Mouse (Mus musculus) heart, embryonic 15.5 days (tissue): Measurements from ENCODE around the gene Hoxc12. TPM values are rescaled to one million over a fixed set of nuclear protein-coding genes. Genes with fewer than 3 reads are reported as not detected.
A peak's percentile ranks its signal among the peaks of the same experiment; 100 is the strongest.

Experiments
- ATAC-seq: fragments of 200-750 bp; cut with Nextera tagmentation; replicated peaks from 2 replicates; pipeline ENCODE4 v1.8.0; 2017; ENCODE audit warnings: low read depth, moderate TSS enrichment; ENCODE audit not compliant: insufficient number of reproducible peaks, insufficient read depth, low FRiP score
- H3K27ac ChIP-seq: fragments of 300-500 bp; sonication (generic); 2 replicates; pipeline ENCODE4 v1.5.1; 2015; ENCODE audit warnings: mild to moderate bottlenecking, inconsistent platforms
- H3K27me3 ChIP-seq: fragments of 300-500 bp; sonication (generic); 2 replicates; pipeline ENCODE4 v1.6.1; 2015; ENCODE audit warnings: inconsistent platforms
- H3K36me3 ChIP-seq: fragments of 300-500 bp; sonication (generic); 2 replicates; pipeline ENCODE4 v1.6.1; 2015; ENCODE audit warnings: mild to moderate bottlenecking, inconsistent platforms
- H3K4me1 ChIP-seq: fragments of 300-500 bp; sonication (generic); replicated peaks from 2 replicates; pipeline ENCODE4 v1.6.1; 2015; ENCODE audit warnings: inconsistent platforms
- H3K4me2 ChIP-seq: fragments of 300-500 bp; sonication (generic); 2 replicates; pipeline ENCODE4 v1.6.1; 2015; ENCODE audit warnings: inconsistent platforms, mild to moderate bottlenecking, moderate library complexity
- H3K4me3 ChIP-seq: fragments of 300-500 bp; sonication (generic); 2 replicates; pipeline ENCODE4 v1.5.1; 2015; ENCODE audit warnings: mild to moderate bottlenecking, inconsistent platforms
- H3K9ac ChIP-seq: fragments of 300-500 bp; sonication (generic); 2 replicates; pipeline ENCODE4 v1.6.1; 2015; ENCODE audit warnings: mild to moderate bottlenecking, inconsistent platforms
- H3K9me3 ChIP-seq: fragments of 300-500 bp; sonication (generic); replicated peaks from 2 replicates; pipeline ENCODE4 v1.6.1; 2016; ENCODE audit warnings: inconsistent platforms
- WGBS: fragments of 180-500 bp; shearing (Covaris S2); methylation state at CpG from one replicate; pipeline ENCODE4 v1.1.7; 2015; ENCODE audit warnings: mixed read lengths; 5-methylcytosine and 5-hydroxymethylcytosine counted together
- polyA plus RNA-seq: library from polyadenylated mRNA; unstranded; fragments of >200 nt; fragmentation: Nextera tagmentation; extraction: Ambion mirVana; gene quantifications from 2 replicates; pipeline ENCODE4 v1.2.1, GENCODE M21; 2015

Gene Hoxc12
- polyA plus RNA-seq, 1 experiment from 2014 or later, result not detected

DNA sequence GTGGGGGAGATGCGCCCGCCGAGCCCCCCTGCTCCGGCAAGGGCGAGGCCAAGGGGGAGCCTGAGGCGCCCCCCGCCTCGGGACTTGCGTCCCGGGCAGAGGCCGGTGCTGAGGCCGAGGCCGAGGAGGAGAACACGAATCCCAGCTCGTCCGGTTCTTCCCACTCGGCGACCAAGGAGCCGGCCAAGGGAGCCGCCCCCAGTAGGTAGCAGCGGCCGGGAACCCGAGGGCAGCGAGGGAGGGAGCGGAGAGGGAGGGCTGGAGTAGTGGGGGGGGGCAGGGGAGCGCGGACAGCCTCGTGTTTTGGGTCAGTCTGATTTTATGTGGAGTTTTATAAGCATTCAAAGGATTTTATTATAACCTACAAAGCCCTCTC, 18.4 kb downstream of the Hoxc12 start:
- H3K9me3 ChIP-seq, result no peaks in the 10 kb centered on the region
- H3K4me2 ChIP-seq, result no peak overlapping the region
- H3K4me1 ChIP-seq, result 0 out of 2 replicates have a peak, but pooled peaks cover 3% of the 10 kb centered on the region
- no peak overlapping the region for H3K4me3 ChIP-seq
- WGBS, result under 1% methylated on average over 28 of the region's 28 CpGs
- H3K9ac ChIP-seq, result no peak overlapping the region
- H3K36me3 ChIP-seq, result no peaks in the 10 kb centered on the region
- H3K27me3 ChIP-seq, result peaks cover 98% of the 10 kb centered on the region
- no peak overlapping the region for H3K27ac ChIP-seq
- ATAC-seq, result no peak

DNA sequence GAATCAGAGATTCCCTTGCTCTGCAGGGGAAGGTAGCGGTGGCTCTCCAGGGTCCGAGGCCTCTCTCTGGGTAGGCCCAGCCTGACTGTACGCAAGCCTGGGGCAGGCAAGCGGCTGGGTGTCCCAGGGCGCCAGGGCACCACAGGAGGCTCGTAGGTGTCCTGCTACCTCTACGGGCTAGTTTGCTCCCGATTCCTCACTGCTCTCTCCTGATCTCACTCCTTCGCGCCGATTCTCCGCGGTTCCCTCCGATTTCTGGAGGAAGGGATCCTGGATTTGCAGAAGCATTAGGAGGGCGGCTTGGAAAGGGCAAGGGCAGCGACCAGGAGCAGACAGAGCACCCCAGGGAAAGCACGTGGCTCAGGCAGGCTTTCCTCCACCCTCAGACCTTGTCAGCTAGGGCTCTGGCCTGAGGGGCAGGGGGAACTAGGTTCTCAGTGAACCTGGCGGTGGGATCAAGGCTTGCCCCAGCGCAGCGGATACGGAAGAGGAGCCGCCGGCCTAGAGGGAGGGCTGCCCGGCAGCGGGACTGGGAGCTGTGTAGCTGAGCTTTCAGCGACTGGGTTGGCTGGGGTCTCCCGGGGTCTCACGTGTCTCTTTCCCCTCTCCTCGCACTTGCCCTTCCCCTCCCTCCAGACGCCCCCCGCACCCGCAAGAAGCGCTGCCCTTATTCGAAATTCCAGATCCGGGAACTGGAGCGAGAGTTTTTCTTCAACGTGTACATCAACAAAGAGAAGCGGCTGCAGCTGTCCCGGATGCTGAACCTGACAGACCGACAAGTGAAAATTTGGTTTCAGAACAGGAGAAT, 19.5 kb downstream of the Hoxc12 start:
- WGBS, result 2% methylated on average over 40 of the region's 40 CpGs

DNA sequence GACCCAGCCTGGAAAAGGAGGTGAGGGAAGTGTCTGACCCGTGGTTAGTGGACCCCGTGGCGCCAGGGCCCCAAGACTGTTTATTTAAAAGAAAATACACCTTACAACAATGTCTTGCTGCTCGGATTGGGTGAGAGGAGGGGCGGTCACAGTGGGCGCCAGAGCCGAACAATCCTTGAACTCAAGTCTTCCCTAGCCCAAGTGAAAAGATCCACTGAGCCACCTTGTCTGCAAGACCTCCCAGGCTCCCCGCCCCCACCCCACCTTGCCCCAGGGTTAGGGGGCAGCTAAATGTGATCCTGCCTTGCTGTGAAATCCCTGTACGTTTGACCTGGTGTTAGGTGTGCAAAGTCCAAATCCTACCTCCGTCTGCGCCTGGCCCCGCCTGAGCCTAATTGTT, 20.3 kb downstream of the Hoxc12 start:
- Histone ChIP-seq H3K4me2 (no peak overlapping the region), H3K36me3 (no peaks in the 10 kb centered on the region), H3K9ac (no peak overlapping the region), H3K9me3 (no peaks in the 10 kb centered on the region), H3K4me3 (no peak overlapping the region), H3K27me3 (peaks cover 98% of the 10 kb centered on the region), H3K27ac (no peak overlapping the region), H3K4me1 (0 out of 2 replicates have a peak, but pooled peaks cover 3% of the 10 kb centered on the region)
- under 1% methylated on average over 12 of the region's 12 CpGs for WGBS
- ATAC-seq, result no peak

More for the DNA sequence above, 19.5 kb downstream of the Hoxc12 start:
- H3K36me3 ChIP-seq, result no peaks in the 10 kb centered on the region
- peaks cover 98% of the 10 kb centered on the region for H3K27me3 ChIP-seq
- 0 out of 2 replicates have a peak, but pooled peaks cover 3% of the 10 kb centered on the region for H3K4me1 ChIP-seq
- peak overlapping the region; percentile 9; the same call in 1 of the 2 replicates for H3K4me3 ChIP-seq
- no peak overlapping the region for H3K27ac ChIP-seq
- H3K4me2 ChIP-seq, result no peak overlapping the region
- no peak for ATAC-seq
- no peaks in the 10 kb centered on the region for H3K9me3 ChIP-seq
- H3K9ac ChIP-seq, result no peak overlapping the region

DNA sequence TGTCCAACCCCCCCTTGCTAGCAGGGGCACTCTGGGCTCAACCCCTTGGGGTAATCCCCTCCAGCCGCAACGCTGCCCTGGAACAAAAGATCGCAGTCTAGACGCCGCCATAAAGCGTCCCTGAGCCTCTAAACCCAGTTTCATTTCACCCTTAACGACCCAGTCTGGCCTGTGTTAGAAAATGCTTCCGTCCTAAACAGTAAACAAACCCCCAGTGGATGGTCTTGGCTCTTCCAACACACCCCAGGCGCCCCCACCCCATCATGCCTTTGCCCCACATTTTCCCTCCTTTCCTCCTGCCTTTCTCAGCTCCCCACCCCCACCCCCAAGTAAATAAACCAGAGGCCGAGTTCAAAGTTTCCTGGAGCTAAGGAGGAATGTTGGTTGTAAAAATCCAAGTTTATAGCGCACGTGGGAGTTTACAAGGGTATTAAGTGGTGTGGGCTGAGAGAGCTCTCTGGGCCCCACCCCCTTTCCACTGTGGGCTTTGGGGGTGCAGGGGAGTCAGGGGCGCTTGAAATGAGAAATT, 23.2 kb downstream of the Hoxc12 start:
- peaks cover 97% of the 10 kb centered on the region for H3K27me3 ChIP-seq
- ATAC-seq, result no peak
- no peak overlapping the region for H3K4me2 ChIP-seq
- H3K4me3 ChIP-seq, result no peak overlapping the region
- 1% methylated on average over 13 of the region's 13 CpGs for WGBS
- no peaks in the 10 kb centered on the region for H3K9me3 ChIP-seq
- no peak overlapping the region for H3K9ac ChIP-seq
- no peak overlapping the region for H3K27ac ChIP-seq
- 0 out of 2 replicates have a peak, but pooled peaks cover 3% of the 10 kb centered on the region for H3K4me1 ChIP-seq
- H3K36me3 ChIP-seq, result no peaks in the 10 kb centered on the region

DNA sequence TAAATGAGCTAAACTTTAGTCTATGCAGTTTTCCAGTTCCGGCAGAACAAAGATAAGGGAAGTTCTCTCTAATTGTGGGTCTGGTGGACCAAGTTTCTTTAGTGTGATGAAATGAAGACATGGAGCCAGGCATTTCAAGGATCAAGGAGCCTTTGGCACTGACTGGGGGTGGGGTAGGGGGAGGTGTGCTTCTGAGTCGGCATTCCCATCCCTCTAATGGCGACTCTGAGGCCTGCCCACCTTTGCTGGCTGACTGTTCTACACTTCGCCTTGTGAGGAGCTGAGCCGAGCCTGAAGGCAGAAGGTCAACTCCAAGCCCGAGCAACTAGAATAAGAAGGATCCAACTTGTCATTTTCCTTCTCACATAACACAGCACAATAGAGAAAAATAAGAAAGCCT, 25.2 kb downstream of the Hoxc12 start:
- Histone ChIP-seq H3K4me1 (peaks cover 5% of the 10 kb centered on the region), H3K9ac (no peak overlapping the region), H3K9me3 (no peaks in the 10 kb centered on the region), H3K4me3 (no peak overlapping the region), H3K27me3 (peaks cover 97% of the 10 kb centered on the region), H3K4me2 (no peak overlapping the region), H3K27ac (no peak overlapping the region), H3K36me3 (no peaks in the 10 kb centered on the region)
- ATAC-seq, result no peak
- WGBS, result 5% methylated on average over 6 of the region's 6 CpGs

DNA sequence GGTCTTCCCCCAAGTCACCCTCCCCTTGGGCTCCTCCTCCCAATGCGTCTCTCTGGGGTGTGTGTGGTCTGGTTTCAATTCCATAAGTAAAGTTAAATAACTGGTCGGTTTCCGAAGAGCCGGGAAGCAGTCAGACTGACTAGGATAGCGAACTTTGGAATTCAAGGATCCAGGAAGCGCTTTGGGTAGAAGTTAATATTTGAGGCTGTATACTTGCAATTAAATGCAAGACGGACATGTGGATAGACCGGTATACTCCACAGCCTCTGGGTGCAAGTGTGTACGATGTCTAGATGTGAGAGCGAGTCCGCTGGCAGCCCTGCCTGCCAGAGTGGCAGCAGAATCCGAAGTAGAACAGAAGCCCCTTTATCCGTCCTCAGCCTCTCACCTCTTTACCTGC, 25.9 kb downstream of the Hoxc12 start:
- Histone ChIP-seq H3K4me2 (no peak overlapping the region), H3K36me3 (no peaks in the 10 kb centered on the region), H3K4me1 (peaks cover 10% of the 10 kb centered on the region), H3K9ac (no peak overlapping the region), H3K27ac (no peak overlapping the region), H3K27me3 (peaks cover 97% of the 10 kb centered on the region), H3K9me3 (no peaks in the 10 kb centered on the region), H3K4me3 (no peak overlapping the region)
- 5% methylated on average over 13 of the region's 13 CpGs for WGBS
- no peak for ATAC-seq

DNA sequence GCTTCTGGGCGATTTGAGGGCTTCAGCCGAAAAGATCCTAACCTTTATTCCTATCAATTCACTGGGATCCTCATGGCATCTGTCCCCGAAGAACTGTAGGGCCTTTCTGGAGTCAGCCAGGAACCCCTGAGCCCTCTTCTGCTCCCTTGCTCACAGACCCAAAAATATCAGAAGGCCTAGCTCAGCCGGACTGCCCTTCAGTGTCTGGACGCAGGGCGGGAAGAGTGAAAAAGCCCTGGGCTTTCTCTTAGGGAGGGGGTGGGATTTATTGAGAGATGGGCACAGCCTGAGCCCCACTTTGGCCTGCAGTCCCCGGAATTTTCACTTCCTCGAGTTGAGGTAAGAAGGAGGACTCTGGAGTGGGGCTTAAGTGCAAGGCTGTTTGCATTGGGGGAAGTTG, 26.7 kb downstream of the Hoxc12 start:
- H3K9ac ChIP-seq, result no peak overlapping the region
- ATAC-seq, result no peak
- peaks cover 96% of the 10 kb centered on the region for H3K27me3 ChIP-seq
- no peaks in the 10 kb centered on the region for H3K36me3 ChIP-seq
- no peaks in the 10 kb centered on the region for H3K9me3 ChIP-seq
- peaks cover 10% of the 10 kb centered on the region for H3K4me1 ChIP-seq
- H3K4me3 ChIP-seq, result no peak overlapping the region
- H3K27ac ChIP-seq, result no peak overlapping the region
- 3% methylated on average over 8 of the region's 8 CpGs for WGBS
- H3K4me2 ChIP-seq, result no peak overlapping the region

DNA sequence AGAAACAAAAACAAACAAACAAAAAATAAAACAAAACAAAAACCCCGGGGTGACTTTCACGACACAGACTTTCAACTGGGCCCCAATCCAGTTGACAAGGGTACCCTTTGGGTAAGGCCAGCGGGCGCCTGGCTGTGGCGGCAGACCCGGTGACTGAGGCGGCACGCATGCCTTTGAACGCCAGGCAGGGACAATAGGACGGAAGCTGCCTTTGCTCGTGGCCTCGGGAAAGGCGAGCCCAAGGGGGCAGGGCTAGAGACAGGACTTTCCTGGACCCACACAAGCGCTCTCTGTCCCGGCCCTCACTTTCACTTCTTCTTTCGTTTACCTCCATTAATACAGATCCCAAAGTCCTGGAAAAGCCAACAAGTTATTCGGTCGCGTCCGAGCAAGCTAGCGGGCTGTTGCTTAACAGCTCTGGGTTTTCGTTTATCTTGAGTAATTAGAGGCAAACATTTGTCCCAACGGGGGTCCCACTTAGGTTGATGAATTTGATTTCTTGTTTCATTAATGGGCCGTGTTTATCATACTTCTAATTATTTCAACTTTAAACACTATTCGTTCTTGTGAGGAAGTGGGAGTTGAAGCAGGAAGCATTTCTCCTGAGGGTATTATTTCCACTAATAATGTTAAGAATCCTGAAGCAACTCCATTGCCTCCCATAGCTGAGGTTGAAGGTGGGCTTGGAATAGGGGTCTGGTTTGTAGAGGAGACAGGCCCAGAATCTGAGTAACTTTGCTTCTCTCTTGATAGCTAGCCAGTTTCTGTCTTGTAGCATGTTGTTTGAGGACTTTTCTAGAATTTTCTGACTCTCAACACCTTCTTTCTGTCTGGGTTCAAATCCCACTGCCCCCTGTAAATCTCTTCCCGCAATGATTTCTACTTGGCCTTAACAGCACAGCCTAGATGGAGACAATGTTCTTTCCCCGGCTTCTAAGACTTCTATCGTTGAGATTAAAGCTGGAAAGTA, 27.4 kb downstream of the Hoxc12 start:
- ATAC-seq, result no peak
- Histone ChIP-seq H3K27ac (no peak overlapping the region), H3K36me3 (no peaks in the 10 kb centered on the region), H3K4me2 (no peak overlapping the region), H3K9me3 (no peaks in the 10 kb centered on the region), H3K4me3 (no peak overlapping the region), H3K27me3 (peaks cover 95% of the 10 kb centered on the region), H3K4me1 (peaks cover 10% of the 10 kb centered on the region), H3K9ac (no peak overlapping the region)
- 3% methylated on average over 28 of the region's 28 CpGs for WGBS

DNA sequence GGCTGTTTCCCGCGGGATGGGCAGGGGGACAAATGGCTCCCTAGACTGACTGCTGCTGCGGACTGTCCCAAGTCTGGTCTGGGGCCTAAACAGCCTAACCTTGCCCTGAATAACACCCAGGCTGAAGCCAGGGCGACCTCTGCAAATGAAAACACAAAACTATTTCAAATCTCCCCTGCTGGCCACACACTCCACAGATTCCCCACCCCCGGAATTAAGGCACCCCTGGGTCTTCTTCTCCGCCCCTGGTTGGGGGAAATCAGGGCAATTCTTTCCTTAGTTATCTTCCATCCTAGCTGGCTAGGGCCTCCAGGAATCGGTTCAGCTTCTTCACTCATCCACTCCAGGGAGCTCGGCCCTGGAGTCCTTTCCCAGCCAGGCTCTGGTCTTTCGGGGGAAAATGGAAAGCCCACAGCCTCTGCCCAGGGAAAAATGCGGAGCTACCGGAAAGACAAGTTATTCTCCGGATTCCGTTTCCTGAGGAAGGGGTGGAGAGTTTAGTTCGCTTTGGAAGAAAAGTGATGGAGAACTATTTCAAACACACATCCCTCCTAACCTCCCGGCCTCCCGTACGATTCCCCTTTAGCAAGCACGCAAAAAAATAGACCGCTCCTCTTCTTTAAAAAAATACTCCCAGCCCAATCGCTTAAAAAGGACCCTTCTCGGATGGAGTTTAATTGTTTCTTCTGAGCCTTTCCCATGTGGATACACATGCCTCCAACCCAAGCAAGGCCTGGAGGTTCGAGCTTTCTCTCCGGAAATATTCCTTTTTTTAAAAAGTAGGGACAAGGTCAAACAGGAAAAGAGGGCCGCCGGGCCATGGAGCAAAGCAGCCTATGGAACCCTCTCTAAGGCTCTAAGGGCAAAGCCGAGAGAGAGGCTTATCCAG, 28.7 kb downstream of the Hoxc12 start:
- peaks cover 97% of the 10 kb centered on the region for H3K27me3 ChIP-seq
- H3K9ac ChIP-seq, result no peak overlapping the region
- WGBS, result 6% methylated on average over 26 of the region's 26 CpGs

DNA sequence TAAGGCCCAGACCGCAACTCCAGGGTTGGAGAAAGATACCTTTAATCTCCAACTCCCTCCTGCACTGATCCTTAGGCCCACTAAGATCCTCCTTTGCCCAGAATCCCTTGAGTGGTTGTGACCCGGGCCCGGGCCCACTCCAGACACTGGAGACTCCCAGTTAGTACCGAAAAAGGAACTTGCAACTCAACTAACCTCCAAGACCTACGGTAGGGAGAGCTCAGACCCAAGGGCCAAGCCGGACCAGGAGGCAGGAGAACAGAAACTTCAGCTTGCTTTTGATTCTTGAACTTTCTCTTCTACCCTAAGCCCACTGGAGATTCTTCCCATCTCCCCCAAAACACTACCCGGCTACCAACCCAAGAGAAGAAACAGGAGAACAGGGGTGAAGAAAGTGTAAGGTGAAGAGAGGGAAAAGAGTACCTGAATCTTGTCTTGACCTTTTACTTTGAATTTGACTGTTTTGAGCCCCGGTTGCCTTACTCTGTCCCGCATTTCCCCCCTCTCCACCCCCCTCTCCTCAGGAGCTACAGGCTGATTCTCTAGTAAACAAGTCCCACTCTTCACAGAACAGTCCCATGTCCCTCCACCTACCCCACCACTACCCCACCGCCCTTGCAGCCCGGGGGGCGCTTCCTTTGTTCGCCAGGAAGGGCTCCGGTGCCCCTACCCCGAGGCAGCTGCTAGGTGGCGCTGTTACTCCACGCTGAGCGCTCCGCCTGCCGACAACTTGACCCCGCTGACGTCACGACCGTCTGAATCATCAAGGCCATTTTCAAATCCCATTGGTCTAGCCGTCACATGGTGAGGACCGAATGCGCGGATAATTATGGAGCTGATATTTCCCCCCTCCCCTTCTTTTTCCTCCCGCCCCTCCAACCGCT, 29.6 kb downstream of the Hoxc12 start:
- Histone ChIP-seq H3K4me2 (peak overlapping the region; percentile 33), H3K27ac (no peak overlapping the region), H3K4me1 (peaks cover 10% of the 10 kb centered on the region), H3K27me3 (peaks cover 97% of the 10 kb centered on the region), H3K36me3 (no peaks in the 10 kb centered on the region), H3K9ac (no peak overlapping the region), H3K4me3 (peak overlapping the region; percentile 13; the same call in 1 of the 2 replicates), H3K9me3 (no peaks in the 10 kb centered on the region)
- peak; percentile 62; the same call in 1 of the 2 replicates for ATAC-seq
- 3% methylated on average over 30 of the region's 30 CpGs for WGBS

More for the DNA sequence above, 28.7 kb downstream of the Hoxc12 start:
- H3K27ac ChIP-seq, result no peak overlapping the region
- no peak overlapping the region for H3K4me2 ChIP-seq
- no peak overlapping the region for H3K4me3 ChIP-seq
- no peaks in the 10 kb centered on the region for H3K36me3 ChIP-seq
- H3K4me1 ChIP-seq, result peaks cover 10% of the 10 kb centered on the region
- H3K9me3 ChIP-seq, result no peaks in the 10 kb centered on the region
- ATAC-seq, result no peak
